Mouse (Mus musculus) limb, embryonic 15.5 days (tissue): ENCODE data around the gene Oas1f. TPM values are rescaled to one million over a fixed set of nuclear protein-coding genes. Genes with fewer than 3 reads are reported as not detected.
"Not testable (repeated sequence)": the region's sequence is repeated elsewhere in the genome, so short reads cannot be mapped to it uniquely, and the experiment has no call there.

Experiments used
- ATAC-seq: fragments of 200-750 bp; cut with Nextera tagmentation; 2 replicates; pipeline ENCODE4 v1.8.0; 2017; ENCODE audit warnings: low read depth, moderate TSS enrichment; ENCODE audit not compliant: insufficient number of reproducible peaks, low FRiP score, low TSS enrichment
- H3K27ac ChIP-seq: fragments of 300-500 bp; sonication (generic); 2 replicates; pipeline ENCODE4 v1.5.1; 2015; ENCODE audit warnings: moderate library complexity, mild to moderate bottlenecking, inconsistent platforms
- H3K27me3 ChIP-seq: fragments of 300-500 bp; sonication (generic); 2 replicates; pipeline ENCODE4 v1.6.1; 2015; ENCODE audit warnings: inconsistent platforms
- H3K36me3 ChIP-seq: fragments of 300-500 bp; sonication (generic); 2 replicates; pipeline ENCODE4 v1.6.1; 2015; ENCODE audit warnings: inconsistent platforms
- H3K4me1 ChIP-seq: fragments of 300-500 bp; sonication (generic); 2 replicates; pipeline ENCODE4 v1.6.1; 2015; ENCODE audit warnings: inconsistent platforms
- H3K4me2 ChIP-seq: fragments of 300-500 bp; sonication (generic); 2 replicates; pipeline ENCODE4 v1.6.1; 2015; ENCODE audit warnings: mild to moderate bottlenecking, inconsistent platforms
- H3K4me3 ChIP-seq: fragments of 300-500 bp; sonication (generic); 2 replicates; pipeline ENCODE4 v1.5.1; 2015; ENCODE audit warnings: mild to moderate bottlenecking, inconsistent platforms
- H3K9ac ChIP-seq: fragments of 300-500 bp; sonication (generic); 2 replicates; pipeline ENCODE4 v1.6.1; 2015; ENCODE audit warnings: inconsistent platforms
- H3K9me3 ChIP-seq: fragments of 300-500 bp; sonication (generic); 2 replicates; pipeline ENCODE4 v1.6.1; 2016; ENCODE audit warnings: inconsistent platforms
- WGBS: fragments of 180-500 bp; shearing (Covaris S2); methylation state at CpG from one replicate; pipeline ENCODE4 v1.1.7; 2015; 5-methylcytosine and 5-hydroxymethylcytosine counted together
- polyA plus RNA-seq: library from polyadenylated mRNA; unstranded; fragments of >200 nt; fragmentation: Nextera tagmentation; extraction: Ambion mirVana; gene quantifications from 2 replicates; pipeline ENCODE4 v1.2.1, GENCODE M21; 2015

The Oas1f gene
- polyA plus RNA-seq, 1 experiment from 2014 or later, result 0.42 TPM

GRCm38 (mm10) chr5:120876839-120877238, 29.7 kb downstream of the Oas1f start:
- WGBS, result 61% methylated on average over 2 of the region's 3 CpGs
- not testable (repeated sequence) for H3K27me3 ChIP-seq, H3K9ac ChIP-seq, H3K4me2 ChIP-seq, H3K36me3 ChIP-seq, ATAC-seq, H3K4me3 ChIP-seq, H3K27ac ChIP-seq, H3K9me3 ChIP-seq, H3K4me1 ChIP-seq

- H3K4me2 ChIP-seq, H3K9ac ChIP-seq, ATAC-seq, H3K27me3 ChIP-seq, H3K27ac ChIP-seq, H3K9me3 ChIP-seq, H3K36me3 ChIP-seq, H3K4me1 ChIP-seq, H3K4me3 ChIP-seq: not testable (repeated sequence)
- 85% methylated on average over 2 of the region's 2 CpGs for WGBS
These were observed 30.2 kb downstream of the Oas1f start for GRCm38 (mm10) chr5:120877407-120877806.

- not testable (repeated sequence) for H3K4me3 ChIP-seq, H3K4me2 ChIP-seq, ATAC-seq, H3K27ac ChIP-seq, H3K4me1 ChIP-seq, H3K27me3 ChIP-seq, H3K36me3 ChIP-seq, H3K9ac ChIP-seq, H3K9me3 ChIP-seq
- WGBS, result 61% methylated on average over 2 of the region's 2 CpGs
These were observed 31.6 kb downstream of the Oas1f start for GRCm38 (mm10) chr5:120878803-120879202.

GRCm38 (mm10) chr5:120881681-120882080, 34.5 kb downstream of the Oas1f start:
- H3K9ac ChIP-seq, H3K9me3 ChIP-seq, H3K36me3 ChIP-seq, H3K4me1 ChIP-seq, ATAC-seq, H3K4me3 ChIP-seq, H3K27ac ChIP-seq, H3K4me2 ChIP-seq, H3K27me3 ChIP-seq: not testable (repeated sequence)
- WGBS, result 85% methylated on average over 6 of the region's 6 CpGs

GRCm38 (mm10) chr5:120887413-120887812, 40.2 kb downstream of the Oas1f start, which contains the start of gene Oas1g:
Gene Oas1g (minus strand): TSS chr5:120887613.
- WGBS, result 18% methylated on average over 6 of the region's 9 CpGs
- not testable (repeated sequence) for H3K27ac ChIP-seq, H3K9me3 ChIP-seq, ATAC-seq, H3K36me3 ChIP-seq, H3K4me2 ChIP-seq, H3K27me3 ChIP-seq, H3K4me3 ChIP-seq, H3K9ac ChIP-seq, H3K4me1 ChIP-seq

GRCm38 (mm10) chr5:120887831-120888230, 40.7 kb downstream of the Oas1f start:
- H3K36me3 ChIP-seq, result no peaks in the 10 kb centered on the region
- no peak overlapping the region for H3K4me2 ChIP-seq
- H3K9me3 ChIP-seq, result no peaks in the 10 kb centered on the region
- 0 out of 2 replicates have a peak, but pooled peaks cover 3% of the 10 kb centered on the region for H3K27me3 ChIP-seq
- no peak overlapping the region for H3K27ac ChIP-seq
- H3K4me1 ChIP-seq, result no peaks in the 10 kb centered on the region
- WGBS, result 52% methylated on average over 6 of the region's 6 CpGs
- ATAC-seq, result no peak
- no peak overlapping the region for H3K4me3 ChIP-seq
- H3K9ac ChIP-seq, result no peak overlapping the region

- not testable (repeated sequence) for H3K4me2 ChIP-seq
These were observed 41.2 kb downstream of the Oas1f start for GRCm38 (mm10) chr5:120888294-120888815.

GRCm38 (mm10) chr5:120890026-120890425, 42.9 kb downstream of the Oas1f start:
- Histone ChIP-seq H3K9ac (no peak overlapping the region), H3K4me2 (no peak overlapping the region), H3K4me3 (no peak overlapping the region), H3K9me3 (no peaks in the 10 kb centered on the region), H3K27me3 (0 out of 2 replicates have a peak, but pooled peaks cover 3% of the 10 kb centered on the region), H3K36me3 (no peaks in the 10 kb centered on the region), H3K27ac (no peak overlapping the region), H3K4me1 (no peaks in the 10 kb centered on the region)
- WGBS, result 76% methylated on average over 2 of the region's 2 CpGs
- ATAC-seq, result no peak

More at GRCm38 (mm10) chr5:120888294-120888815, 41.2 kb downstream of the Oas1f start:
- H3K4me3 ChIP-seq, H3K9ac ChIP-seq, H3K36me3 ChIP-seq, H3K9me3 ChIP-seq, ATAC-seq, H3K27ac ChIP-seq, H3K4me1 ChIP-seq, H3K27me3 ChIP-seq: not testable (repeated sequence)
- WGBS, result 47% methylated on average over 4 of the region's 4 CpGs

GRCm38 (mm10) chr5:120890991-120891390, 43.8 kb downstream of the Oas1f start:
- no peak overlapping the region for H3K4me2 ChIP-seq
- 37% methylated on average over 3 of the region's 3 CpGs for WGBS
- H3K27ac ChIP-seq, result no peak overlapping the region
- no peaks in the 10 kb centered on the region for H3K36me3 ChIP-seq
- 0 out of 2 replicates have a peak, but pooled peaks cover 3% of the 10 kb centered on the region for H3K27me3 ChIP-seq
- H3K4me1 ChIP-seq, result no peaks in the 10 kb centered on the region
- no peak for ATAC-seq
- no peak overlapping the region for H3K9ac ChIP-seq
- H3K4me3 ChIP-seq, result no peak overlapping the region
- no peaks in the 10 kb centered on the region for H3K9me3 ChIP-seq

- not testable (repeated sequence) for H3K27ac ChIP-seq, H3K9ac ChIP-seq, H3K4me1 ChIP-seq, H3K27me3 ChIP-seq, H3K4me3 ChIP-seq, H3K4me2 ChIP-seq, H3K9me3 ChIP-seq, ATAC-seq, H3K36me3 ChIP-seq
- WGBS, result 58% methylated on average over 2 of the region's 2 CpGs
These were observed 44.5 kb downstream of the Oas1f start for GRCm38 (mm10) chr5:120891566-120892242.

- 31% methylated on average over 2 of the region's 2 CpGs for WGBS
- Histone ChIP-seq H3K4me3 (no peak overlapping the region), H3K4me2 (no peak overlapping the region), H3K9ac (no peak overlapping the region), H3K27me3 (no peaks in the 10 kb centered on the region), H3K27ac (no peak overlapping the region), H3K9me3 (no peaks in the 10 kb centered on the region), H3K4me1 (no peaks in the 10 kb centered on the region), H3K36me3 (no peaks in the 10 kb centered on the region)
- no peak for ATAC-seq
These were observed 45.1 kb downstream of the Oas1f start for GRCm38 (mm10) chr5:120892243-120892660.

GRCm38 (mm10) chr5:120893866-120894265, 46.7 kb downstream of the Oas1f start:
- H3K27ac ChIP-seq, H3K4me2 ChIP-seq, H3K9me3 ChIP-seq, H3K4me1 ChIP-seq, H3K4me3 ChIP-seq, H3K36me3 ChIP-seq, H3K9ac ChIP-seq, H3K27me3 ChIP-seq, ATAC-seq: not testable (repeated sequence)
- WGBS, result 90% methylated on average over 4 of the region's 4 CpGs
